Mouse (Mus musculus) heart, postnatal 0 days (tissue): ENCODE data around the gene Slc16a2. TPM values are rescaled to one million over a fixed set of nuclear protein-coding genes. Genes with fewer than 3 reads are reported as not detected.

Source experiments
- ATAC-seq: fragments of 200-750 bp; cut with Nextera tagmentation; 2 replicates; pipeline ENCODE4 v1.8.0; 2017; ENCODE audit warnings: low read depth, moderate number of reproducible peaks, moderate library complexity; ENCODE audit not compliant: insufficient read depth
- DNase-seq: peaks from one replicate; pipeline ENCODE4 v3.0.0-alpha.2; 2016; ENCODE audit warnings: low spot score
- H3K27ac ChIP-seq: fragments of 300-500 bp; sonication (generic); 2 replicates; pipeline ENCODE4 v1.5.1; 2014; ENCODE audit warnings: low read depth, mild to moderate bottlenecking
- H3K27me3 ChIP-seq: fragments of 300-500 bp; sonication (generic); 2 replicates; pipeline ENCODE4 v1.6.1; 2014; ENCODE audit warnings: low read length, mixed read lengths; ENCODE audit not compliant: control insufficient read depth, insufficient read depth
- H3K36me3 ChIP-seq: fragments of 300-500 bp; sonication (generic); replicated peaks from 2 replicates; pipeline ENCODE4 v1.6.1; 2014; ENCODE audit warnings: low read length, mixed read lengths; ENCODE audit not compliant: control insufficient read depth, insufficient read depth
- H3K4me1 ChIP-seq: fragments of 300-500 bp; sonication (generic); 2 replicates; pipeline ENCODE4 v1.6.1; 2014; ENCODE audit warnings: antibody characterized with exemption; ENCODE audit not compliant: control insufficient read depth, insufficient read depth
- H3K4me2 ChIP-seq: fragments of 300-500 bp; sonication (generic); 2 replicates; pipeline ENCODE4 v1.6.1; 2014; ENCODE audit warnings: low read depth, mild to moderate bottlenecking, low read length, moderate library complexity
- H3K4me3 ChIP-seq: fragments of 300-500 bp; sonication (generic); 2 replicates; pipeline ENCODE4 v1.5.1; 2014; ENCODE audit warnings: low read depth, low read length
- H3K9ac ChIP-seq: fragments of 300-500 bp; sonication (generic); replicated peaks from 2 replicates; pipeline ENCODE4 v1.6.1; 2014; ENCODE audit warnings: low read depth, low read length, mixed read lengths
- H3K9me3 ChIP-seq: fragments of 300-500 bp; sonication (generic); replicated peaks from 2 replicates; pipeline ENCODE4 v1.6.1; 2016; ENCODE audit warnings: low read length; ENCODE audit not compliant: control insufficient read depth
- CTCF ChIP-seq: IDR thresholded peaks from 2 replicates; pipeline ENCODE4 v1.5.1; 2016; ENCODE audit warnings: antibody characterized with exemption, control low read depth, low read depth
- EP300 ChIP-seq: IDR thresholded peaks from 2 replicates; pipeline ENCODE4 v1.6.1; 2016; ENCODE audit warnings: antibody characterized with exemption, low read depth
- WGBS: fragments of 180-500 bp; shearing (Covaris S2); extraction: QIAGEN DNeasy Blood & Tissue Kit; methylation state at CpG from one replicate; pipeline ENCODE4 v1.1.7; 2014; 5-methylcytosine and 5-hydroxymethylcytosine counted together
- polyA plus RNA-seq: library from polyadenylated mRNA; unstranded; fragments of >200 nt; fragmentation: Nextera tagmentation; extraction: Ambion mirVana; gene quantifications from 2 replicates; pipeline ENCODE4 v1.2.1, GENCODE M21; 2015
- total RNA-seq: library from RNA; depleted of rRNA; stranded (reverse); fragments of >200 nt; gene quantifications from 2 replicates; pipeline ENCODE4 v1.2.3, GENCODE M21; 2014; ENCODE audit warnings: low replicate concordance

Gene Slc16a2
- total and polyA plus RNA-seq, 2 experiments from 2014 or later: 14.1 to 23.2 TPM

GRCm38 (mm10) chrX:103776412-103776811, 45.4 kb downstream of the Slc16a2 start:
- Histone ChIP-seq H3K9ac (no peak overlapping the region), H3K9me3 (no peaks in the 10 kb centered on the region; the same call in 1 of the 2 replicates), H3K27ac (0 out of 2 replicates have a peak overlapping the region, but pooled peaks have one; percentile 11), H3K4me3 (no peak overlapping the region), H3K4me1 (no peaks in the 10 kb centered on the region), H3K4me2 (no peak overlapping the region), H3K27me3 (peaks cover 9% of the 10 kb centered on the region; the same call in 1 of the 2 replicates), H3K36me3 (no peaks in the 10 kb centered on the region)
- no peak for TF ChIP-seq CTCF
- no peak for TF ChIP-seq EP300
- DNase-seq: no peak
- no peak for ATAC-seq

GRCm38 (mm10) chrX:103746197-103746596, 75.6 kb downstream of the Slc16a2 start:
- Histone ChIP-seq H3K27me3 (peaks cover 12% of the 10 kb centered on the region; the same call in 1 of the 2 replicates), H3K27ac (no peak overlapping the region), H3K9ac (no peak overlapping the region), H3K4me3 (no peak overlapping the region), H3K4me1 (no peaks in the 10 kb centered on the region), H3K36me3 (no peaks in the 10 kb centered on the region), H3K4me2 (no peak overlapping the region), H3K9me3 (no peaks in the 10 kb centered on the region)
- DNase-seq (no peak), ATAC-seq (no peak)
- 96% methylated on average over 1 of the region's 1 CpGs for WGBS
- TF ChIP-seq EP300 (no peak), CTCF (no peak)

- peaks cover 25% of the 10 kb centered on the region; the same call in 1 of the 2 replicates for H3K27me3 ChIP-seq
- H3K4me3 ChIP-seq: no peak overlapping the region
Measured at GRCm38 (mm10) chrX:103744171-103745039, 77.4 kb downstream of the Slc16a2 start.

GRCm38 (mm10) chrX:103742057-103742315, 79.8 kb downstream of the Slc16a2 start:
- H3K36me3 ChIP-seq: no peaks in the 10 kb centered on the region
- no peak overlapping the region for H3K4me3 ChIP-seq
- peak overlapping the region; percentile 75 for H3K27ac ChIP-seq
- no peak for DNase-seq
- H3K4me1 ChIP-seq: no peaks in the 10 kb centered on the region
- no peak overlapping the region for H3K9ac ChIP-seq
- WGBS: 61% methylated on average over 2 of the region's 2 CpGs
- H3K9me3 ChIP-seq: no peaks in the 10 kb centered on the region
- peaks cover 32% of the 10 kb centered on the region; the same call in 1 of the 2 replicates for H3K27me3 ChIP-seq
- ATAC-seq: no peak
- no peak for TF ChIP-seq CTCF
- TF ChIP-seq EP300: no peak
- no peak overlapping the region for H3K4me2 ChIP-seq

More at GRCm38 (mm10) chrX:103744171-103745039, 77.4 kb downstream of the Slc16a2 start:
- H3K27ac ChIP-seq: no peak overlapping the region
- no peak overlapping the region for H3K4me2 ChIP-seq
- TF ChIP-seq EP300: no peak
- no peak for TF ChIP-seq CTCF
- no peak overlapping the region for H3K9ac ChIP-seq
- DNase-seq (no peak), ATAC-seq (no peak)
- no peaks in the 10 kb centered on the region for H3K4me1 ChIP-seq
- H3K9me3 ChIP-seq: no peaks in the 10 kb centered on the region
- WGBS: 55% methylated on average over 7 of the region's 7 CpGs
- H3K36me3 ChIP-seq: no peaks in the 10 kb centered on the region

- Histone ChIP-seq H3K4me2 (no peak overlapping the region), H3K27ac (peak overlapping the region; percentile 75), H3K9me3 (no peaks in the 10 kb centered on the region), H3K4me1 (no peaks in the 10 kb centered on the region), H3K36me3 (no peaks in the 10 kb centered on the region), H3K9ac (no peak overlapping the region), H3K4me3 (no peak overlapping the region), H3K27me3 (peaks cover 32% of the 10 kb centered on the region; the same call in 1 of the 2 replicates)
- WGBS: 38% methylated on average over 13 of the region's 13 CpGs
- ATAC-seq (peak; percentile 72), DNase-seq (peak; percentile 55)
- TF ChIP-seq CTCF (no peak), EP300 (no peak)
Measured at GRCm38 (mm10) chrX:103741215-103742056, 80.3 kb downstream of the Slc16a2 start.
